Mouse (Mus musculus) stomach, postnatal 0 days (tissue): ENCODE data around the gene Syf2. TPM values are rescaled to one million over a fixed set of nuclear protein-coding genes. Genes with fewer than 3 reads are reported as not detected.

Experiments
- ATAC-seq: fragments of 200-750 bp; cut with Nextera tagmentation; 2 replicates; pipeline ENCODE4 v1.8.0; 2017; ENCODE audit not compliant: low FRiP score, low TSS enrichment
- DNase-seq: peaks from one replicate; pipeline ENCODE4 v3.0.0-alpha.2; 2016; ENCODE audit warnings: low spot score
- H3K27ac ChIP-seq: fragments of 300-500 bp; sonication (generic); replicated peaks from 2 replicates; pipeline ENCODE4 v1.5.1; 2014; ENCODE audit warnings: mild to moderate bottlenecking, control low read depth
- H3K27me3 ChIP-seq: fragments of 300-500 bp; sonication (generic); 2 replicates; pipeline ENCODE4 v1.6.1; 2014; ENCODE audit warnings: low read length; ENCODE audit not compliant: control insufficient read depth, insufficient read depth
- H3K36me3 ChIP-seq: fragments of 300-500 bp; sonication (generic); 2 replicates; pipeline ENCODE4 v1.6.1; 2014; ENCODE audit warnings: low read length, mixed read lengths; ENCODE audit not compliant: control insufficient read depth, insufficient read depth
- H3K4me1 ChIP-seq: fragments of 300-500 bp; sonication (generic); replicated peaks from 2 replicates; pipeline ENCODE4 v1.6.1; 2014; ENCODE audit warnings: antibody characterized with exemption; ENCODE audit not compliant: control insufficient read depth, insufficient read depth
- H3K4me2 ChIP-seq: fragments of 300-500 bp; sonication (generic); replicated peaks from 2 replicates; pipeline ENCODE4 v1.6.1; 2014; ENCODE audit warnings: low read depth, mild to moderate bottlenecking, control low read depth, moderate library complexity
- H3K4me3 ChIP-seq: fragments of 300-500 bp; sonication (generic); 2 replicates; pipeline ENCODE4 v1.5.1; 2014; ENCODE audit warnings: low read depth, low read length, control low read depth
- H3K9ac ChIP-seq: fragments of 300-500 bp; sonication (generic); 2 replicates; pipeline ENCODE4 v1.6.1; 2014; ENCODE audit warnings: mild to moderate bottlenecking, low read length, control low read depth, mixed read lengths
- H3K9me3 ChIP-seq: fragments of 300-500 bp; sonication (generic); 2 replicates; pipeline ENCODE4 v1.6.1; 2016; ENCODE audit warnings: low read length; ENCODE audit not compliant: control insufficient read depth
- CTCF ChIP-seq: IDR thresholded peaks from 2 replicates; pipeline ENCODE4 v1.5.1; 2016; ENCODE audit warnings: antibody characterized with exemption, low read depth, mild to moderate bottlenecking, moderate library complexity
- EP300 ChIP-seq: optimal IDR thresholded peaks from 2 replicates; pipeline ENCODE3; 2016; ENCODE audit warnings: antibody characterized with exemption
- WGBS: fragments of 180-500 bp; shearing (Covaris S2); extraction: QIAGEN DNeasy Blood & Tissue Kit; methylation state at CpG from one replicate; pipeline ENCODE4 v1.1.7; 2014; 5-methylcytosine and 5-hydroxymethylcytosine counted together
- polyA plus RNA-seq: library from polyadenylated mRNA; unstranded; fragments of >200 nt; fragmentation: Nextera tagmentation; extraction: Ambion mirVana; gene quantifications from 2 replicates; pipeline ENCODE4 v1.2.1, GENCODE M21; 2015

Syf2 gene
- polyA plus RNA-seq, 1 experiment from 2014 or later, result 74.1 TPM

GRCm38 (mm10) chr4:134968605-134968976, 37.9 kb downstream of the Syf2 start:
- H3K9ac ChIP-seq, result no peak overlapping the region
- WGBS, result 77% methylated on average over 18 of the region's 18 CpGs
- H3K27me3 ChIP-seq, result no peaks in the 10 kb centered on the region
- H3K4me2 ChIP-seq, result no peak overlapping the region
- TF ChIP-seq CTCF (no peak), EP300 (no peak)
- no peaks in the 10 kb centered on the region for H3K4me1 ChIP-seq
- H3K27ac ChIP-seq, result no peak overlapping the region
- no peaks in the 10 kb centered on the region for H3K9me3 ChIP-seq
- no peaks in the 10 kb centered on the region for H3K36me3 ChIP-seq
- no peak overlapping the region for H3K4me3 ChIP-seq
- DNase-seq (no peak), ATAC-seq (peak; percentile 19; the same call in 1 of the 2 replicates)

- 26% methylated on average over 14 of the region's 14 CpGs for WGBS
- no peaks in the 10 kb centered on the region for H3K36me3 ChIP-seq
- peak; percentile 75 for TF ChIP-seq CTCF
- TF ChIP-seq EP300, result no peak
- peak; percentile 94 for ATAC-seq
- H3K9me3 ChIP-seq, result no peaks in the 10 kb centered on the region
- DNase-seq, result peak; percentile 87
- H3K27me3 ChIP-seq, result no peaks in the 10 kb centered on the region
- H3K4me2 ChIP-seq, result 0 out of 2 replicates have a peak overlapping the region, but pooled peaks have one; percentile 12
- no peak overlapping the region for H3K4me3 ChIP-seq
- no peak overlapping the region for H3K9ac ChIP-seq
- H3K4me1 ChIP-seq, result no peaks in the 10 kb centered on the region
- peak overlapping the region; percentile 80 for H3K27ac ChIP-seq
Observed at GRCm38 (mm10) chr4:134975261-134975928, 44.7 kb downstream of the Syf2 start.

GRCm38 (mm10) chr4:134975929-134976308, 45.2 kb downstream of the Syf2 start:
- Histone ChIP-seq H3K4me2 (no peak overlapping the region), H3K36me3 (no peaks in the 10 kb centered on the region), H3K27ac (peak overlapping the region; percentile 80), H3K27me3 (no peaks in the 10 kb centered on the region), H3K4me1 (no peaks in the 10 kb centered on the region), H3K9me3 (no peaks in the 10 kb centered on the region), H3K9ac (no peak overlapping the region), H3K4me3 (no peak overlapping the region)
- WGBS, result 79% methylated on average over 4 of the region's 4 CpGs
- DNase-seq, result no peak
- ATAC-seq, result no peak
- TF ChIP-seq CTCF, result no peak
- TF ChIP-seq EP300, result no peak

- Histone ChIP-seq H3K9ac (no peak overlapping the region), H3K9me3 (no peaks in the 10 kb centered on the region), H3K4me3 (no peak overlapping the region), H3K27me3 (no peaks in the 10 kb centered on the region), H3K4me2 (no peak overlapping the region), H3K36me3 (no peaks in the 10 kb centered on the region), H3K27ac (no peak overlapping the region), H3K4me1 (no peaks in the 10 kb centered on the region)
- ATAC-seq (no peak), DNase-seq (no peak)
- TF ChIP-seq CTCF, result no peak
- no peak for TF ChIP-seq EP300
- WGBS, result 75% methylated on average over 8 of the region's 8 CpGs
Observed at GRCm38 (mm10) chr4:134978930-134979329, 48.2 kb downstream of the Syf2 start.

GRCm38 (mm10) chr4:134981959-134982431, 51.3 kb downstream of the Syf2 start:
- ATAC-seq, result peak; percentile 88
- Histone ChIP-seq H3K36me3 (no peaks in the 10 kb centered on the region), H3K27me3 (no peaks in the 10 kb centered on the region), H3K9ac (no peak overlapping the region), H3K9me3 (no peaks in the 10 kb centered on the region), H3K4me2 (no peak overlapping the region), H3K27ac (no peak overlapping the region), H3K4me3 (no peak overlapping the region), H3K4me1 (no peaks in the 10 kb centered on the region)
- WGBS, result 42% methylated on average over 7 of the region's 7 CpGs
- TF ChIP-seq EP300 (no peak), CTCF (no peak)
- DNase-seq, result peak; percentile 55

- TF ChIP-seq CTCF, result no peak
- no peak for TF ChIP-seq EP300
- Histone ChIP-seq H3K9me3 (no peaks in the 10 kb centered on the region), H3K36me3 (no peaks in the 10 kb centered on the region), H3K27ac (no peak overlapping the region), H3K4me3 (no peak overlapping the region), H3K4me1 (no peaks in the 10 kb centered on the region), H3K9ac (no peak overlapping the region), H3K27me3 (no peaks in the 10 kb centered on the region), H3K4me2 (no peak overlapping the region)
- ATAC-seq, result no peak
- 55% methylated on average over 5 of the region's 5 CpGs for WGBS
- no peak for DNase-seq
Observed at GRCm38 (mm10) chr4:134983136-134983535, 52.4 kb downstream of the Syf2 start.
